Mouse (Mus musculus) c-Kit-positive CD71-negative TER-119-negative erythroid progenitor cells, embryonic 14.5 days (primary cell): Measurements from ENCODE around the gene Ino80e.
"Not testable (repeated sequence)": the region's sequence is repeated elsewhere in the genome, so short reads cannot be mapped to it uniquely, and the experiment has no call there.

Experiments
- DNase-seq: peaks from one replicate; pipeline ENCODE4 v3.0.0-alpha.2; 2013; ENCODE audit warnings: low read depth

Ino80e gene

GRCm38 (mm10) chr7:126862147-126862784 is at the start of gene Ino80e:
Gene Ino80e, minus strand, starts transcription at chr7:126862377.
- DNase-seq, result peak; percentile 96

DNA sequence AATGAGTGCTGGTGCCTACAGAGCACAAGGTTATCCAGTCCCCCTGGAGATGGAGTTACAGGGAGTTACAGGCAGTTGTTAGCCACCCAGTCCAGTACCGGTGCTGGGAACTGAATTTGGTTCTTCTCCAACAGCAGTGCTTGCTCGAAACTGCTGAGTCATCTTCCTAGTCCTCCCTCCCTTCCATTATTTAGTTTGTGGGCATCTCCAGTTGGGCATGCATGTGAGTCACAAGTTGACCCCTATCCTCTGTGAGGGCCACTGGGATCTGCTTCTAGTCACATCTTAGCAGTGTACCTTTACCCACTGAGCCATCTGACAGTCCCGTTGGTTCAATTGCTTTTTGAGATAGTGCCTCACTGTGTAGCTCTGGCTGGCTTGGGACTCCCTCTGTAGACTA is 43.4 kb upstream of the Ino80e start:
- no peak for DNase-seq

- DNase-seq, result not testable (repeated sequence)
These were observed 37.6 kb upstream of the Ino80e start for GRCm38 (mm10) chr7:126899781-126900180.

- peak; percentile 85 for DNase-seq
These were observed 36.2 kb upstream of the Ino80e start for GRCm38 (mm10) chr7:126898102-126898990.

DNA sequence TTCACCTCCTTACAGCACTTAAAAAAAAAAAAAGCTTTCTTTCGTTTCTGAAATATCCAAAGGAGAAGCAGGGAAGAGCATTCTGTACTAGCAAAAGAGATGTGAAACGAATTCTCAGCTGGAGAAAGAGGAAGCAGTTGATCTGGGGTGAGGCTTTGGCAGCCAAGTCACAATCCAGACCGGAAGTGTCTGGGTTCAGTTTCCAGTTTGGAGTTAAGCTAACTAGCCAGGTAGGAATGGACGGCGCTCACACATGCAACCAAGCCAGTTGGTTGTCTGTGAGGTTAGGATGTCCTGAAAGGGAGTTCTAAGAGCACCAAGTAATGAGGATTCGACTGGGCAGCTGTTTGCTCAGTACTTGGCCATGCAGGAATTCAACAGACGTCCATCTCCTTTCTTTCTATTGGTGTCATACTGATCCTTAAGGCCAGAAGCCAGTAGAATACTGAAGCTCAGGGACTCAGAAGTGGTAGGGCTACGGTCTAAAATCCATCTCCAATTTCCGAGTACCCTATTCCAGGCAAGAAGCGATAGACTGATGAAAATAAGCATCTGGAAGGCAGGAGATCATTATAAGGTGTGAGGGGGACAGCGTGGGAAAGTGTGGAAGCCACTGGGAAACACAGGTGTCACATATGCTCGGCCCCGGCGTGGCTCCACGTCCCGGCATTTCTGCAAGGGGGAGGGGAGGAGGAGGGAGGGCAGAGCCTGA is 35.4 kb upstream of the Ino80e start:
- peak; percentile 51 for DNase-seq

DNA sequence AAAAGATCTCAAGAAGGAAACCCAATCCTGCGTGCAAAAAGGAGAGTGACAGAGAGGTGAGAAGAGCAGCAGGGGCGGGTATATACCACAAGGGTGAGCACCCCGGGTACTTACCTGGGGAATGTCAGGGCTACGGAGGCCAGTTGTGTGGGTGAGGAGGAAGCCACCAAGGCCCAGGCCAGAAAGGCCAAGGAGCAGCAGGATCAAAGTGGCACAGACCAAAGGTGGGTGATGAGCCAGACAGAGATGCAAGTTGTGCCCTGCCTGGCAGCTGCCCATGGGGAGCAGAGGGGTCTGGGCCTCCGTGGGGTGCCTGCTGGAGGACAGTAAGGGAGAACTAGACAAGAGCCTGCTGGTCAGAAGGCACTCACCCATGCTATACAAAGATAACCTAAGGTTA is 34.7 kb upstream of the Ino80e start:
- no peak for DNase-seq

GRCm38 (mm10) chr7:126888852-126889251 is 26.7 kb upstream of the Ino80e start:
- DNase-seq, result no peak

DNA sequence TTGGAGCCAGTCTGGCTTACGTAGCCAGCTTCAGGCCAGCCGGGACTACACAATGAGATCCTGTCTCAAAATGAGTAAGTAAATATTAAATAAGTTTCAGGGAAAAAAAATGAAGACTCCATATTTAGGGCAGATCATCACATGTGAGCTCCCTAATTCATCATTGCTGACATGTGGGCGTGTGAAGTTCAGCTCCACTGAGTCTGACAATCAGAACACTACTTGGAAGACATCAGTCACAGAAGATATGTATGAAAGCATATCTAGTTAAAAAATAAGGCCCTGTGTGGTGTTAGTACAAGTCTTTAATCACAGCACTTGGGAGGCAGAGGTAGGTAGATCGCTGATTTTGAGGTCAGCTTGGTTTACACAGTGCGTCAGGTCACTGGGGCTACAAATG is 25.1 kb upstream of the Ino80e start:
- no peak for DNase-seq

GRCm38 (mm10) chr7:126884286-126885164 is 22.3 kb upstream of the Ino80e start, which contains the start of gene Taok2:
Gene Taok2, minus strand, starts transcription at chr7:126884703.
- DNase-seq, result peak; percentile 94

DNA sequence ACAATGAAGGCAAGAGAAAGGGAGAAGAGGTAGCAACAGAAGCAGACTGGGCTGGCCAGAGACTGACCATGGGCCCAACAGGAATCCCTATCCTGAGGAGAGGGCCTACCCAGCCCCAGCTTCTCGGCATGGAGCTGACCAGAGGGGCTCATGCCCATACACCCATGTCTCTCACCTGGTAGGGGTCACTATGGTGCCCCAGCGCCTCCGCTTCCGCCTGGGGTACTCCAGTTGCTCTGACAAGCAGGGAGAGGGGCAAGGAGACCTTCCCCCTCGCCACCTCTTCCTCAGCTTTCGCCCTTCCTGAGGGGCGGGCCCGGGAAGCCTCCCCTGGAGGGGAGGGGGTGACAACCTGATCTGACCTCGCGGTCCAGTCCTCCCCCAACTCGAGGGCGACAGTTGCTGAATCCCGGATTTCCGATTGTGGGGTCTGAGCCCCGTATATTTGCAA is 21.6 kb upstream of the Ino80e start:
- DNase-seq, result no peak

- DNase-seq, result no peak
These were observed 18.9 kb upstream of the Ino80e start for GRCm38 (mm10) chr7:126881040-126881439.

GRCm38 (mm10) chr7:126877239-126877638 is 15.1 kb upstream of the Ino80e start:
- DNase-seq, result no peak

DNA sequence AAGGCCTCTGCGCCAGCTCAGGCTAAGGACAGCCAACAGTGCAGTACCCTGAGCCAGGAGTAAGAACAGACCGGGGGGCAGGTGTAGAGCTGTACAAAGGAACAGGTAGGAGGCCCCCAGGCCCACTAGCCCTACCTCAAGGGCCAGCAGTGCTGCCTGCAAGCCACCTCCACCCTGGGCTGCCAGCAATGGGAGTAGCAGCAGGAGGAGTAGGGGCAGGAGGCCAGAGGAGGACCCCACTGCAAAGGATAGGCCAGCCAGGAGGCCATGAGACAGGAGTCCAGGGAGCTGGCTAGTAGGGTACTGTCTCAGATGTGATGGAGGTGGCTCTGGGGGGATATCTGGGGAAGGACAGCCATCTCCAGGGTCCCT is 8.3 kb upstream of the Ino80e start:
- DNase-seq, result no peak

GRCm38 (mm10) chr7:126869780-126870519 is 7.8 kb upstream of the Ino80e start:
- DNase-seq, result no peak

- no peak for DNase-seq
These were observed 5.8 kb upstream of the Ino80e start for GRCm38 (mm10) chr7:126868003-126868402.

- no peak for DNase-seq
These were observed 5.4 kb upstream of the Ino80e start for GRCm38 (mm10) chr7:126867534-126867933.

DNA sequence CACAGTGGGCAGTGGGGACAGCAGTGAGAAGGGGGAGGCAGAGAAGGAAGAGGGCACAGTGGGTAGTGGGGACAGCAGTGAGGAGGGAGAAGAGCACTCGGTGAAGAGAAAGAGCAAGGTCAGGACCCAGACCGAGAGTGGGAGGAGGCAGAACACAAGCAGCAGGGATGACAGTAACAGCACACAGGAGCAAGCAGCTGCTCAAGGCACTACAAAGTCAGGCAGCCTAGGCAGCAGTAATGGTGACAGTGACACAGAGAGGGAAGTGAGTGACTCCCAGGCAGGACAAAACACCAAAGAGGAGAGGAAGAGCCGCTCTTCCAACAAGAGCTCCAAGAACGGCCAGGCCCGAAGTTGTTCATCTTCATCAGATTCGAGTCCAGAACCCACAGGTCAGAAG is 1.6 kb upstream of the Ino80e start:
- no peak for DNase-seq

GRCm38 (mm10) chr7:126861429-126862130 is 597 bp downstream of the Ino80e start, which contains the start of gene Hirip3:
Gene Hirip3, plus strand, starts transcription at chr7:126861972.
- DNase-seq, result peak; percentile 89

DNA sequence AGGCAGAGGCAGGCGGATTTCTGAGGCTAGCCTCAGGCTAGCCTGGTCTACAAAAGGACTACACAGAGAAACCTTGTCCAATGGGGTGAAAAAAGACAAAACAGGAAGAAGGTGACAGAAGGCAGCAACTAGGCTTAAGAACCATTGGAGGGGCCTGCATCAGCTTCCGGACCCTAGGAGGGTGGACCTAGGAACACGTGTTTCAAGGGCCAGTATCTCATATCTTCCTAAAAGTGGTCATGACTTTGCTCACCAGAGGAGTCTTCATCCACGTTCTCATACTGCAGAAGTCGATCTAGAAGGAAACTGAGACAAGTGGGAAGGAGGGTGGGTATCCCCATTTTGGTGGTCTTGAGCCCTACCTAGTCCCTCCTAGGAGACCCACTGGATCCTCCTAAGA is 1.2 kb downstream of the Ino80e start:
- DNase-seq, result no peak

DNA sequence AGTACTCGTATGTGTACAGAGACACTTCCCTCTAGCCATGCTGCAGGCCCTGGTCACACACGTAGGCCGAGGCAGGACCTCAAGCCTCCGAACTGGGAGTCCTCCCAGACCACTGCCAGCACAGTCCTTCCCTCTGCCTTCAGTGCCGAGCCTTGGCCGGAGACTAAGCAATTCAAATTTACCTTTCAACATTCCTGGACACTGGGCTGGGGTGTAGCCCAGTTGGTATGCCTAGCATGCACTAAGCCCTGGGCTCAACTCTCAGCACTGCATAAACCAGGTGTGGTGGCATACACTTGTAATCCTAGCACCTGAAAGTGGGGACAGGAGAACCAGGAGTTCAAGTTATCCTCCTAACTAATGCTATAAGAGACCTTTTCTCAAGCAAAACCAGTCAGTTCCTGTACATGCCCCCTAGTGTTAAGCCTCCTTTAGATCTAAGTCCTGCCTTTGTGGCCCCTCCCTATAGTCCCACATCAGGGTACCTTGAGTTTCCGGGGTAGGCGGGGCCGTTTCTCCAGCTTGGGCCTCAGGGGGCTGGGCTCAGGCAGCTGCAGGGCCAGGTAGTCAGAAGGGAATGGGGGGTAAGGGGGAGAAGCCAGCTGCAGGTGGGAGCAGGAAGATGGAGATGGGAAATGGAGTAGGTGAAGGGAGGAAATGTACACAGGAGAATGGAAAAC is 5.3 kb downstream of the Ino80e start:
- no peak for DNase-seq
